Mouse (Mus musculus) hindbrain, postnatal 0 days (tissue): Measurements from ENCODE around the gene Arcn1. TPM values are rescaled to one million over a fixed set of nuclear protein-coding genes. Genes with fewer than 3 reads are reported as not detected.

ENCODE experiments used
- ATAC-seq: fragments of 200-750 bp; cut with Nextera tagmentation; 2 replicates; pipeline ENCODE4 v1.8.0; 2017; ENCODE audit warnings: mild to moderate bottlenecking, moderate TSS enrichment, moderate library complexity
- DNase-seq: peaks from one replicate; pipeline ENCODE4 v3.0.0-alpha.2; 2015; ENCODE audit warnings: low spot score
- H3K27ac ChIP-seq: fragments of 300-500 bp; sonication (generic); 2 replicates; pipeline ENCODE4 v1.5.1; 2014; ENCODE audit warnings: mild to moderate bottlenecking
- H3K27me3 ChIP-seq: fragments of 300-500 bp; sonication (generic); 2 replicates; pipeline ENCODE4 v1.6.1; 2014; ENCODE audit warnings: low read length, mixed read lengths; ENCODE audit not compliant: insufficient read depth
- H3K36me3 ChIP-seq: fragments of 300-500 bp; sonication (generic); 2 replicates; pipeline ENCODE4 v1.6.1; 2014; ENCODE audit warnings: low read length, mixed read lengths; ENCODE audit not compliant: insufficient read depth
- H3K4me1 ChIP-seq: fragments of 300-500 bp; sonication (generic); 2 replicates; pipeline ENCODE4 v1.6.1; 2014; ENCODE audit warnings: antibody characterized with exemption, low read length, mixed read lengths; ENCODE audit not compliant: insufficient read depth
- H3K4me2 ChIP-seq: fragments of 300-500 bp; sonication (generic); 2 replicates; pipeline ENCODE4 v1.6.1; 2014; ENCODE audit warnings: low read depth, mild to moderate bottlenecking, low read length, moderate library complexity, mixed read lengths
- H3K4me3 ChIP-seq: fragments of 300-500 bp; sonication (generic); 2 replicates; pipeline ENCODE4 v1.5.1; 2014; ENCODE audit warnings: low read length
- H3K9ac ChIP-seq: fragments of 300-500 bp; sonication (generic); replicated peaks from 2 replicates; pipeline ENCODE4 v1.6.1; 2014; ENCODE audit warnings: mild to moderate bottlenecking, low read length, moderate library complexity, mixed read lengths
- H3K9me3 ChIP-seq: fragments of 300-500 bp; sonication (generic); 2 replicates; pipeline ENCODE4 v1.6.1; 2016; ENCODE audit warnings: low read length, mixed read lengths
- CTCF ChIP-seq: IDR thresholded peaks from 2 replicates; pipeline ENCODE4 v1.5.1; 2016; ENCODE audit warnings: antibody characterized with exemption, control low read depth, low read depth
- WGBS: fragments of 180-500 bp; shearing (Covaris S2); extraction: QIAGEN DNeasy Blood & Tissue Kit; methylation state at CpG from one replicate; pipeline ENCODE4 v1.1.7; 2014; 5-methylcytosine and 5-hydroxymethylcytosine counted together
- polyA plus RNA-seq: library from polyadenylated mRNA; unstranded; fragments of >200 nt; fragmentation: Nextera tagmentation; extraction: Ambion mirVana; gene quantifications from 2 replicates; pipeline ENCODE4 v1.2.1, GENCODE M21; 2015
- total RNA-seq: library from RNA; depleted of rRNA; stranded (reverse); fragments of >200 nt; gene quantifications from 2 replicates; pipeline ENCODE4 v1.2.3, GENCODE M21; 2014

The Arcn1 gene
- total and polyA plus RNA-seq, 2 experiments from 2014 or later, result 77.1 to 109 TPM

DNA sequence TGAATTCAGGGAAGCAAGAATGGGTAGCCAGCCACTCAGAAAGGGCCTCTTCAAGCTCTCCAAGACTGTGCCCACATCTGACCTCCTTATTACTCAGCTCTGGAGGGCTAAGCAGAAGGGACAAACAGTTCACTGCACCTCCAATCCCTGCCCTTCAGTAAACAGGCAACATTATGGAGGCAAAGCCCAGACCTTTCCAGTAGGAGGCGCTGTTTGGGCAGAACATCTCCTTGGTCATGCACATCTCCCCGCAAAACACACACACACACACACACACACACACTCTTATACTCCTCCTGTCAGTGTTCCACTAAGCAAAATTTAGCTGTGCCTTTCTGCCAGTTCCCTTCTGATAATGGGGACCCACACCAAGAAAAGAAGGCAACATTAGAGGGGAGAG lies 58.0 kb downstream of the Arcn1 start:
- no peak overlapping the region for H3K9ac ChIP-seq
- peak; percentile 68 for DNase-seq
- H3K4me1 ChIP-seq, result peaks cover 13% of the 10 kb centered on the region
- ATAC-seq, result peak; percentile 10; the same call in 1 of the 2 replicates
- peaks cover 28% of the 10 kb centered on the region; the same call in 1 of the 2 replicates for H3K36me3 ChIP-seq
- H3K4me3 ChIP-seq, result no peak overlapping the region
- 44% methylated on average over 2 of the region's 2 CpGs for WGBS
- no peaks in the 10 kb centered on the region for H3K27me3 ChIP-seq
- TF ChIP-seq CTCF, result peak; percentile 72
- H3K27ac ChIP-seq, result no peak overlapping the region
- no peaks in the 10 kb centered on the region for H3K9me3 ChIP-seq
- H3K4me2 ChIP-seq, result no peak overlapping the region

DNA sequence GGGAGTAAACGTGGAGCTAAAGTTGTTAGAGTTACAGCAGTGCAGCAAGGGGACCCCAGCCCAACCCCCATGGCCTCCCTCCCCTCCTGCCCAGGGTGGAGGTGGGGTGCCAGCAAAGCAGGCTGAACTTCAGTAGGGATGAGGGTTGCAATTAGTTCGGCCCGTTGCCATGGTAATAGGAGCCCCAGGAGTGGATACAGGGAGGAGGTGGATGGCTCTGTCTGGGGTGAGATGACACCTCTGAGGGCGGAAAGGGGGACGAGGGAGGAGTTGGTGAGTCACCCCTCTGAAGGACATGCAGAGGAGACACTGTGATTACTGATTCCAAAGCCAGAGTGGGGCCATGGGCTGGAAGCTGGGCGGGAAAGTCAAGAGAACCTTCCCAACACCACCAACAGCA lies 58.7 kb downstream of the Arcn1 start:
- no peak for ATAC-seq
- Histone ChIP-seq H3K27me3 (no peaks in the 10 kb centered on the region), H3K36me3 (peaks cover 28% of the 10 kb centered on the region; the same call in 1 of the 2 replicates), H3K27ac (no peak overlapping the region), H3K4me3 (0 out of 2 replicates have a peak overlapping the region, but pooled peaks have one; percentile 27), H3K9ac (no peak overlapping the region), H3K4me1 (peaks cover 13% of the 10 kb centered on the region), H3K4me2 (peak overlapping the region; percentile 56), H3K9me3 (no peaks in the 10 kb centered on the region)
- peak; percentile 28 for DNase-seq
- WGBS, result 21% methylated on average over 6 of the region's 6 CpGs
- TF ChIP-seq CTCF, result no peak

DNA sequence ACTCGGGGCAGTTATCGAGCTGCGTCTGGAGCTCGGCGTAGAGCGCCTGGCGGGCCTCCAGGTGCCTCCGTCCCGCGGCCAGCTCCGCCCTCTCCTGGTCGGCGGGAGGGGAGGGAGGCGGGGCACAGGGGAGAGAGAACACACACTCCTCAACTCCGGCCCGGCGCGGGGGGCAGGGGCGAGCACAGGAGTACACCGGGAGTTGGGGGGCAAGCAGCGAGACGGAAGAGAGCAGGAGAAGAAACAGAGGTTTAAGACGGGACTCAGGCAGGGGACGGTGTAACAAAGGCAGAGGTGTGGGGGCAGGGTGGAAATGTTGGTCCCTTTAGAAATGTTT lies 59.2 kb downstream of the Arcn1 start:
- TF ChIP-seq CTCF, result peak; percentile 29; the same call in 1 of the 2 replicates
- H3K9ac ChIP-seq, result peak overlapping the region; percentile 35; the same call in 1 of the 2 replicates
- peaks cover 13% of the 10 kb centered on the region for H3K4me1 ChIP-seq
- H3K4me3 ChIP-seq, result peak overlapping the region; percentile 27
- H3K27me3 ChIP-seq, result no peaks in the 10 kb centered on the region
- H3K36me3 ChIP-seq, result peaks cover 28% of the 10 kb centered on the region; the same call in 1 of the 2 replicates
- H3K9me3 ChIP-seq, result no peaks in the 10 kb centered on the region
- peak; percentile 68 for DNase-seq
- peak; percentile 41; the same call in 1 of the 2 replicates for ATAC-seq
- peak overlapping the region; percentile 56 for H3K4me2 ChIP-seq
- no peak overlapping the region for H3K27ac ChIP-seq
- 16% methylated on average over 15 of the region's 24 CpGs for whole genome bisulfite sequencing

DNA sequence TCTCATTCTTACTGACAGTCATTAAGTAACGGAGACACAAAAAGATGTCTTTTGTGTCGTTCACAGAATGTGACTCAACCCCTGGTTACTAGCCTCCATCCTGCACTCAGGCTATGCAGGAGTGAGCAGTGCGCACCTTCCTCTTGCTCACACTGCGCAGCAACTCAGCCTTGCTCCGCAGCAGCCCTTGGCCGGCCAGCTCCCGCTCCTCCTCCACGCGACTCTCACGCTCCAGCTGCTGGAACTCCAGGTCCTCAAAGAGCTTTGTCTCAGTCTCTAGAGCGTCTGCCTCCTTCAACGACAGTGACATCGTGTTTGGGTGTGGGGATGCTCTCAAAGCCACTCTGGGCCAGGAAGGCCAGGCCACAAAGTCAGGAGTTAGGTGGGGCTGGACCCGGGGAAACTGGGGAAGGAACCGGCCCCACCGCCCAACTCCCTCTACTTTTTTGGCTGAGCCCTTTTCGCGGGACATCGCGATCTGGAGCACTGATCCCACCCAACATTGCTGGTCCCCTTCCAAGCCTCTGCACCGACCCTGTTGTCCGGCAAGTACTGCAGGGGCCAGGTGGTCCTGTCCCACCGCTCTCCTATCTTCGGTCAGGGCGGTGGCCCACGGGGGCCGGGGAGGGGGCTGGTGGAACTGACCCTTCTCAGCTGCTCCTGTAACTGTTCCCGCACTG lies 59.8 kb downstream of the Arcn1 start:
- ATAC-seq, result 0 out of 2 replicates have a peak, but pooled peaks have one; percentile 1
- H3K9me3 ChIP-seq, result no peaks in the 10 kb centered on the region

DNA sequence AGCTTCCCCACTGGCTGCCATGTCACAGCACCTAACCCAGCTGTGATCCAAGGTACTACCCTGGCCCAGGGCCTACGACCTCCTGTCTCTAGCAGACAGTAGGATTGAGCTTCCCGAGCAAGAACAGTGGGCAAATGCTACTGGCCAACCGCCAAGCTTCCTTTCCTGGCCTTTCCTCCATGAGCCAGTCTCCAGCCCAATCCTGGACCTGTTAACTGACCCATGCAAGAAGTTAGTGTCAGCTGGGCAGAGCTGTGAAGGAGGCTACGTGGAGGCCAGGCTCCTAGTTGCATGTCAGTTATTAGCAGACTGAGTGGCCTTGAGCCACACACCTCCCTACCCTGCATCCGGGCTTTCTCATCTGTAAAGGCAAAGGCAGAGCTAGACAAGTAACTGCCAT lies 67.9 kb downstream of the Arcn1 start:
- Histone ChIP-seq H3K4me1 (no peaks in the 10 kb centered on the region), H3K9ac (no peak overlapping the region), H3K36me3 (peaks cover 65% of the 10 kb centered on the region), H3K4me3 (no peak overlapping the region), H3K4me2 (no peak overlapping the region), H3K27me3 (no peaks in the 10 kb centered on the region), H3K27ac (no peak overlapping the region), H3K9me3 (no peaks in the 10 kb centered on the region)
- DNase-seq (no peak), ATAC-seq (no peak)
- WGBS, result 75% methylated on average over 5 of the region's 5 CpGs
- no peak for TF ChIP-seq CTCF

More for the DNA sequence above, 59.8 kb downstream of the Arcn1 start:
- H3K4me3 ChIP-seq, result peak overlapping the region; percentile 27
- WGBS, result 22% methylated on average over 28 of the region's 28 CpGs
- H3K9ac ChIP-seq, result peak overlapping the region; percentile 35; the same call in 1 of the 2 replicates
- peak; percentile 19 for DNase-seq
- H3K27me3 ChIP-seq, result no peaks in the 10 kb centered on the region
- peak overlapping the region; percentile 56 for H3K4me2 ChIP-seq
- peaks cover 25% of the 10 kb centered on the region; the same call in 1 of the 2 replicates for H3K36me3 ChIP-seq
- no peak overlapping the region for H3K27ac ChIP-seq
- no peak for TF ChIP-seq CTCF
- peaks cover 13% of the 10 kb centered on the region for H3K4me1 ChIP-seq

DNA sequence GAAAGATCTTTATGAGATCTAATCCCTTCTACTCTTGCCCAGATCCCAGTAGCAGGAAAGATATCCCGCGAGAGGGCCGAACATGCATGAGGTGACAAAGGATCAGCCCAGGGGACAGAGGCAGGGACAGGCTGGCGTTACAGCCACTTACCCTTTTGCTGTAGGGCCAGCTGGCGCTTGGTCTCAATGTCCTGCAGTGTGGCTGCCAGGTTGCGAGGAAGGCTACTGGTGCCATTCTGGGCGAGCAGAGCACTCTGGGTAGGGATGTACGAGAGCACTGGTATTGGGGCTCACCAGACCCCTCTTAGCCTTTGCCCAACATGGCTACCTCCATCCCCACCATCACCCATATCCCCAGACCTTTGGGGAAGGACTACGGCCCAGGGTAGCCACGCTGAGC lies 68.4 kb downstream of the Arcn1 start:
- no peak for ATAC-seq
- 84% methylated on average over 10 of the region's 10 CpGs for WGBS
- peaks cover 70% of the 10 kb centered on the region for H3K36me3 ChIP-seq
- no peaks in the 10 kb centered on the region for H3K9me3 ChIP-seq
- H3K27ac ChIP-seq, result no peak overlapping the region
- H3K4me2 ChIP-seq, result no peak overlapping the region
- no peak for DNase-seq
- no peaks in the 10 kb centered on the region for H3K27me3 ChIP-seq
- no peak overlapping the region for H3K9ac ChIP-seq
- no peaks in the 10 kb centered on the region for H3K4me1 ChIP-seq
- H3K4me3 ChIP-seq, result no peak overlapping the region
- TF ChIP-seq CTCF, result no peak

DNA sequence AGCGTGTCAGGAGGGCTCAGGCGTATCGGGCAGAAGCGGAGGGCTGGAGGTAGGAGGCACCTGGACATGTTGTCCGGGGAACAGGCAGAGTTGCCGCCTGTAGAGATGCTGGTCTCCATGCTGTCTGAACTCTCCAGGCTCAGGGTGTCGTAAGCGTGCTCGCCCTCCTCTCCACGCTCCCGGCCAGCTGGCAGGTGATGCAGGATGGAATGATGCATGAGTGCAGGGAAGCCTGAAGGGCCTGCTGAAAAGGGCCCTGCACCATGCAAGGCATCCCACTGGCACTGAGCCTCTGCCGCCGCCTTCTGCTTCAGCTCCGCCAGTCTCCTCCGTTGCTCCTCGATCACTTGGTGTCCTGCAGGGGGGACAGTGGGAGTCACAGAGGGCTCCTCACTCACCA lies 69.8 kb downstream of the Arcn1 start:
- no peak overlapping the region for H3K4me3 ChIP-seq
- TF ChIP-seq CTCF, result no peak
- DNase-seq (no peak), ATAC-seq (no peak)
- WGBS, result 86% methylated on average over 16 of the region's 16 CpGs
- no peak overlapping the region for H3K27ac ChIP-seq
- peaks cover 83% of the 10 kb centered on the region for H3K36me3 ChIP-seq
- H3K9ac ChIP-seq, result no peak overlapping the region
- H3K4me1 ChIP-seq, result no peaks in the 10 kb centered on the region
- H3K27me3 ChIP-seq, result no peaks in the 10 kb centered on the region
- no peak overlapping the region for H3K4me2 ChIP-seq
- no peaks in the 10 kb centered on the region for H3K9me3 ChIP-seq
